Mouse (Mus musculus): ENCODE measurements at regions not wholly inside any gene's neighbourhood (a gene's known extent, or its start where the extent isn't known, plus 50 kb on each side); places are given as distances from the start of the nearest gene placed in this dataset.

GRCm38 (mm10) chr4:106200241-106200640 is 115.8 kb upstream of the Usp24 start:
- Histone ChIP-seq H3K4me3 (ENCODE audit: control insufficient read depth in 1 of 2, insufficient read depth in 1 of 2, low read depth in 1 of 2, low read length in 2 of 2) (no peak overlapping the region), H3K36me3 (ENCODE audit: control insufficient read depth, insufficient read depth, low read length) (no peaks in the 10 kb centered on the region), H3K9ac (ENCODE audit: low read length) (peak overlapping the region; percentile 10), H3K27me3 (ENCODE audit: control insufficient read depth, insufficient read depth, low read length) (no peaks in the 10 kb centered on the region), H3K4me2 (ENCODE audit: low read length) (peak overlapping the region; percentile 48), H3K27ac (replicated peaks in 1 of 2; ENCODE audit: control insufficient read depth in 1 of 2, insufficient read depth in 1 of 2, low read depth in 2 of 2, low read length in 2 of 2) (peak overlapping the region in 1 of 2 experiments; percentile 69; a peak in 2 of 4 replicates), H3K4me1 (ENCODE audit: control insufficient read depth in 2 of 2, insufficient read depth in 2 of 2, low read length in 2 of 2) (peaks cover 12 to 17% of the 10 kb centered on the region in 2 experiments), H3K9me3 (ENCODE audit: control insufficient read depth, low read length) (no peaks in the 10 kb centered on the region)
- WGBS, result 23% methylated on average over 6 of the region's 6 CpGs
- peak; percentile 54; the same call in 1 of the 2 replicates for ATAC-seq (ENCODE audit: insufficient number of reproducible peaks, insufficient read depth, low FRiP score, low read depth)

- Histone ChIP-seq H3K36me3 (ENCODE audit: control insufficient read depth, insufficient read depth, low read length) (no peaks in the 10 kb centered on the region), H3K9me3 (ENCODE audit: control insufficient read depth, low read length) (no peaks in the 10 kb centered on the region), H3K27ac (replicated peaks in 1 of 2; ENCODE audit: control insufficient read depth in 1 of 2, insufficient read depth in 1 of 2, low read depth in 2 of 2, low read length in 2 of 2) (no peak overlapping the region), H3K4me1 (ENCODE audit: control insufficient read depth in 2 of 2, insufficient read depth in 2 of 2, low read length in 2 of 2) (peaks cover 21 to 22% of the 10 kb centered on the region in 2 experiments), H3K9ac (ENCODE audit: low read length) (no peak overlapping the region), H3K27me3 (ENCODE audit: control insufficient read depth, insufficient read depth, low read length) (no peaks in the 10 kb centered on the region), H3K4me2 (ENCODE audit: low read length) (no peak overlapping the region), H3K4me3 (ENCODE audit: control insufficient read depth in 1 of 2, insufficient read depth in 1 of 2, low read depth in 1 of 2, low read length in 2 of 2) (no peak overlapping the region)
- no peak for ATAC-seq (ENCODE audit: insufficient number of reproducible peaks, insufficient read depth, low FRiP score, low read depth)
- WGBS, result 51% methylated on average over 3 of the region's 3 CpGs
Measured at GRCm38 (mm10) chr4:106202554-106202953, 113.5 kb upstream of the Usp24 start.

DNA sequence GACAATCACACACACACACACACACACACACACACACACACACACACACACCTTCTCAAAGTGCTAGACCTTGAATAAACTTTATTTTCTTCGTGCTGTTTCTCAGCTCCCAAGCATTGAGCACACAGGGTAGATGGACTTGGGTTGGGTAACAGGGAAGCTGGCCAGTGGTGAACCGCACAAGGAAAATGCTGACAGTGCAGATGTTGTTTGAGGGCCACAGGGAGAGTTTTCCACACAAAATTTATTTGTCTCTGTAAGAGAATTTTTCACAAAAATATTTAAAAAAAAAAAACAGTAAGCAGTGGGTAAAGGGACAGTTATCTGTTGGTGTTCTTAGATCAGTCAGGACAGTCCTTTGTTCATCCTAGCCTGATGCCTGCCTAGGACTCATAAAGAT is 110.8 kb upstream of the Usp24 start:
- H3K9ac ChIP-seq (ENCODE audit: low read length), result no peak overlapping the region
- H3K36me3 ChIP-seq (ENCODE audit: control insufficient read depth, insufficient read depth, low read length), result no peaks in the 10 kb centered on the region
- 89% methylated on average over 2 of the region's 2 CpGs for WGBS
- H3K4me2 ChIP-seq (ENCODE audit: low read length), result no peak overlapping the region
- H3K4me3 ChIP-seq (ENCODE audit: control insufficient read depth in 1 of 2, insufficient read depth in 1 of 2, low read depth in 1 of 2, low read length in 2 of 2), result no peak overlapping the region
- no peak for ATAC-seq (ENCODE audit: insufficient number of reproducible peaks, insufficient read depth, low FRiP score, low read depth)
- H3K4me1 ChIP-seq (ENCODE audit: control insufficient read depth in 2 of 2, insufficient read depth in 2 of 2, low read length in 2 of 2), result peaks cover 12 to 16% of the 10 kb centered on the region in 2 experiments
- no peak overlapping the region for H3K27ac ChIP-seq (replicated peaks in 1 of 2; ENCODE audit: control insufficient read depth in 1 of 2, insufficient read depth in 1 of 2, low read depth in 2 of 2, low read length in 2 of 2)
- H3K27me3 ChIP-seq (ENCODE audit: control insufficient read depth, insufficient read depth, low read length), result no peaks in the 10 kb centered on the region
- no peaks in the 10 kb centered on the region for H3K9me3 ChIP-seq (ENCODE audit: control insufficient read depth, low read length)

DNA sequence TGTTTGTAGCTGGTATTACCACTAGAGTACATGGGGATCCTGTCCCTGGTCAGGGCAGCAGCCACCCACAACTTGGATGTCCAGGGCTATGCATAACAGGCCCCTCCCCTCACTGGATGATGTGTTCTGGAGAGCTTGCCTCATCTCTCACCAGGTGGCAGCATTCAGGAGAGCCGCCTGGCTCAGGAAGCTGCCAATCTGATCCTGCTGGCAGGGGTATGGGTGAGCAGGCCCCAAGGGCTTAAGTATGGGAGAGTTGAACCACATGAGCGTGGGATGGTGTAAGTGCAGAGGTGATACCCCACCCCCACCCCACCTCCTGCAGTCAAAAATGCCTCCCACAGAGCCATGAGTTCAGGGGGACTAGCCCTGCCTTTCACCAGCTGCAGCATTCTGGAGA is 110.0 kb upstream of the Usp24 start:
- H3K27ac ChIP-seq (replicated peaks in 1 of 2; ENCODE audit: control insufficient read depth in 1 of 2, insufficient read depth in 1 of 2, low read depth in 2 of 2, low read length in 2 of 2), result no peak overlapping the region

DNA sequence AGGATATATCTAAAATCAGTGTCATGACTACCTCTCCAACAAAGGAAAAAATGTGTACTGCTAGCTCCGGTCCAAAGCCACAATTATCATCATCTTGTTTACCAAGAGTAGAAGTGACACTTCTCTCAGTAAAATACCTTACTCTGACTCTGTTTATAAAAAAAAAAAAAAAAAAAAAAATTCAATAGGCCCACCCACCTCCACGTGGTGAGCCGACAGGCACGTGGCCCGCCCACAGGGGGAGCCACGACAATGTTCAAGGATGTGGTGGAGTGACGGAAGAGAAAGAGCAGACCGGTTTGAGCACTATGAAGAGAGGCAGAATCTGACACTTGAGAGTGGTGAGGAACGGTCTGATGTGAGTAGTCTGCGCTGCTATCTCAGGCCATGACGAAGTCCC is 106.5 kb upstream of the Usp24 start:
- Histone ChIP-seq H3K9me3 (ENCODE audit: control insufficient read depth, low read length) (no peaks in the 10 kb centered on the region), H3K4me2 (ENCODE audit: low read length) (no peak overlapping the region), H3K36me3 (ENCODE audit: control insufficient read depth, insufficient read depth, low read length) (no peaks in the 10 kb centered on the region), H3K4me1 (ENCODE audit: control insufficient read depth in 2 of 2, insufficient read depth in 2 of 2, low read length in 2 of 2) (peaks cover 5 to 11% of the 10 kb centered on the region in 2 experiments), H3K9ac (ENCODE audit: low read length) (no peak overlapping the region), H3K27me3 (ENCODE audit: control insufficient read depth, insufficient read depth, low read length) (no peaks in the 10 kb centered on the region; the same call in 1 of the 2 replicates), H3K27ac (replicated peaks in 1 of 2; ENCODE audit: control insufficient read depth in 1 of 2, insufficient read depth in 1 of 2, low read depth in 2 of 2, low read length in 2 of 2) (no peak overlapping the region), H3K4me3 (ENCODE audit: control insufficient read depth in 1 of 2, insufficient read depth in 1 of 2, low read depth in 1 of 2, low read length in 2 of 2) (no peak overlapping the region)
- 50% methylated on average over 11 of the region's 11 CpGs for WGBS
- ATAC-seq (ENCODE audit: insufficient number of reproducible peaks, insufficient read depth, low FRiP score, low read depth), result no peak

More for the DNA sequence above, 110.0 kb upstream of the Usp24 start:
- H3K4me2 ChIP-seq (ENCODE audit: low read length), result no peak overlapping the region
- peak; percentile 31; the same call in 1 of the 2 replicates for ATAC-seq (ENCODE audit: insufficient number of reproducible peaks, insufficient read depth, low FRiP score, low read depth)
- no peaks in the 10 kb centered on the region for H3K27me3 ChIP-seq (ENCODE audit: control insufficient read depth, insufficient read depth, low read length)
- H3K9me3 ChIP-seq (ENCODE audit: control insufficient read depth, low read length), result no peaks in the 10 kb centered on the region
- H3K9ac ChIP-seq (ENCODE audit: low read length), result no peak overlapping the region
- WGBS, result 30% methylated on average over 2 of the region's 2 CpGs
- H3K4me3 ChIP-seq (ENCODE audit: control insufficient read depth in 1 of 2, insufficient read depth in 1 of 2, low read depth in 1 of 2, low read length in 2 of 2), result no peak overlapping the region
- no peaks in the 10 kb centered on the region for H3K36me3 ChIP-seq (ENCODE audit: control insufficient read depth, insufficient read depth, low read length)
- peaks cover 8 to 11% of the 10 kb centered on the region in 2 experiments for H3K4me1 ChIP-seq (ENCODE audit: control insufficient read depth in 2 of 2, insufficient read depth in 2 of 2, low read length in 2 of 2)

GRCm38 (mm10) chr4:106209975-106210374 is 106.0 kb upstream of the Usp24 start:
- no peak overlapping the region for H3K9ac ChIP-seq (ENCODE audit: low read length)
- H3K9me3 ChIP-seq (ENCODE audit: control insufficient read depth, low read length), result no peaks in the 10 kb centered on the region
- no peaks in the 10 kb centered on the region for H3K36me3 ChIP-seq (ENCODE audit: control insufficient read depth, insufficient read depth, low read length)
- no peak overlapping the region for H3K4me2 ChIP-seq (ENCODE audit: low read length)
- H3K4me1 ChIP-seq (ENCODE audit: control insufficient read depth in 2 of 2, insufficient read depth in 2 of 2, low read length in 2 of 2), result peaks cover 5 to 11% of the 10 kb centered on the region in 2 experiments
- H3K27ac ChIP-seq (replicated peaks in 1 of 2; ENCODE audit: control insufficient read depth in 1 of 2, insufficient read depth in 1 of 2, low read depth in 2 of 2, low read length in 2 of 2), result no peak overlapping the region
- 95% methylated on average over 1 of the region's 1 CpGs for WGBS
- H3K27me3 ChIP-seq (ENCODE audit: control insufficient read depth, insufficient read depth, low read length), result no peaks in the 10 kb centered on the region; the same call in 1 of the 2 replicates
- no peak for ATAC-seq (ENCODE audit: insufficient number of reproducible peaks, insufficient read depth, low FRiP score, low read depth)
- no peak overlapping the region for H3K4me3 ChIP-seq (ENCODE audit: control insufficient read depth in 1 of 2, insufficient read depth in 1 of 2, low read depth in 1 of 2, low read length in 2 of 2)

GRCm38 (mm10) chr4:106214170-106214569 is 101.8 kb upstream of the Usp24 start:
- no peak overlapping the region for H3K4me3 ChIP-seq (ENCODE audit: control insufficient read depth in 1 of 2, insufficient read depth in 1 of 2, low read depth in 1 of 2, low read length in 2 of 2)
- no peak for ATAC-seq (ENCODE audit: insufficient number of reproducible peaks, insufficient read depth, low FRiP score, low read depth)
- H3K9ac ChIP-seq (ENCODE audit: low read length), result no peak overlapping the region
- 0 out of 4 replicates have a peak, but pooled peaks cover 0 to 2% of the 10 kb centered on the region in 2 experiments for H3K4me1 ChIP-seq (ENCODE audit: control insufficient read depth in 2 of 2, insufficient read depth in 2 of 2, low read length in 2 of 2)
- H3K27me3 ChIP-seq (ENCODE audit: control insufficient read depth, insufficient read depth, low read length), result no peaks in the 10 kb centered on the region; the same call in 1 of the 2 replicates
- no peak overlapping the region for H3K27ac ChIP-seq (replicated peaks in 1 of 2; ENCODE audit: control insufficient read depth in 1 of 2, insufficient read depth in 1 of 2, low read depth in 2 of 2, low read length in 2 of 2)
- 83% methylated on average over 5 of the region's 5 CpGs for WGBS
- H3K4me2 ChIP-seq (ENCODE audit: low read length), result no peak overlapping the region
- H3K9me3 ChIP-seq (ENCODE audit: control insufficient read depth, low read length), result no peaks in the 10 kb centered on the region
- no peaks in the 10 kb centered on the region for H3K36me3 ChIP-seq (ENCODE audit: control insufficient read depth, insufficient read depth, low read length)

- no peaks in the 10 kb centered on the region for H3K27me3 ChIP-seq (ENCODE audit: control insufficient read depth, insufficient read depth, low read length)
- no peak overlapping the region for H3K27ac ChIP-seq (replicated peaks in 1 of 2; ENCODE audit: control insufficient read depth in 1 of 2, insufficient read depth in 1 of 2, low read depth in 2 of 2, low read length in 2 of 2)
- no peak for ATAC-seq (ENCODE audit: insufficient number of reproducible peaks, insufficient read depth, low FRiP score, low read depth)
- H3K36me3 ChIP-seq (ENCODE audit: control insufficient read depth, insufficient read depth, low read length), result no peaks in the 10 kb centered on the region
- H3K9me3 ChIP-seq (ENCODE audit: control insufficient read depth, low read length), result no peaks in the 10 kb centered on the region
- H3K4me3 ChIP-seq (ENCODE audit: control insufficient read depth in 1 of 2, insufficient read depth in 1 of 2, low read depth in 1 of 2, low read length in 2 of 2), result no peak overlapping the region
- H3K4me1 ChIP-seq (ENCODE audit: control insufficient read depth in 2 of 2, insufficient read depth in 2 of 2, low read length in 2 of 2), result peaks cover 0 to 2% of the 10 kb centered on the region in 2 experiments; a peak in 2 of 4 replicates
- no peak overlapping the region for H3K4me2 ChIP-seq (ENCODE audit: low read length)
- no peak overlapping the region for H3K9ac ChIP-seq (ENCODE audit: low read length)
- WGBS, result 84% methylated on average over 9 of the region's 9 CpGs
Measured at GRCm38 (mm10) chr4:106220621-106221020, 95.4 kb upstream of the Usp24 start.

All from heart, embryonic 14.5 days (tissue).